In the genomic region with DNA sequence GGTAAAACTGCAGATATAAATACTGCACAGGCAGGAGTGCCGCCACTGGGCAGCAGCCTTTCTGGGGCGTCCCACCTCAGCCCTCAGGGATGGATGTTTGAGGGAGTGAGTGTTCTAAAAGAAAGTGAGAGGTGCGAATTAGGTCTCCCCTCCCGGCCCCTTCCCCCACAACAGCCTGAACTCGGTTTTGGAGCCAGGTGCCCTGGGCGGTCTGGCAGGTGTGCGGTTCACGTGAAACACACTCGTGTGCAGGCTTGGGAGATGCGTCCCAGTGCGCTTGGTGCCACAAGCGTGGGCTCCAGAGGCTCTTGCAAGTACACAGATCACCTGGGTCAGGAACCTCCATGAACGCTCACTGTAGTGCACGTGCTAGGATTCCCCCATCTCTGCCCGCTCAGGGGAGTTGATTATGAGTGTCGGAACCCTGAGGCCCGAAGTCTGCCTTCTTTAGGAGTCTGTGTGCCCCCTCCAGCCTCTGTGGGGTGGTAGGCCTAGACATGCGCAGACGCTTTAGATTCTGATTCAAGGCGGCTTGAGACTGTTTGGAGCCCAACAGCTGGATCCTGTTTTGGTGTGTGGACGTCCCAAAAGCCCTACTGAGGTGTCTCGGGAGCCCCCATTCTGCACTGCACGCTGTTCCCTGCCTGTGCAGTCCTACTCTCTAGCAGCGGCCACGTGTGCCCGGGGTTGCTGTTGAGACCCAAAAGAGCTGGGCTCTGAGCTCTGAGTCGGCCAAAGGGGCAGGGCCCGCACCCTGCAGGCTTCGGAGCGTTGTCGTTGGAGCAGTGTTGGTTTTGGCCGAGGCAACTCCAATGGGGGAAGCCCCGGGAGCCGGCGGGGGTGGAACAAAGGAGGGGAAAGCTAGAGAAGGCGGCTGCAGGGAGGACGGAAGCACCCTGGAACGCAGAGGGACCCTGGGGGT, we compare ENCODE assay signal across 8 mouse cellular contexts. TPM values are rescaled to one million over a fixed set of nuclear protein-coding genes. Genes with fewer than 3 reads are reported as not detected.
DNase-seq lines count a peak whose midpoint lies in the region; ATAC-seq and TF ChIP-seq lines count a peak whose summit lies in the region.

No protein-coding gene starts in this region.

- no peak overlapping the region for H3K4me3 ChIP-seq in forebrain, postnatal 0 days (ENCODE audit: low read depth, low read length)
- H3K4me3 ChIP-seq in hindbrain, embryonic 13.5 days: no peak overlapping the region
- H3K4me3 ChIP-seq in stomach, embryonic 16.5 days (replicated peaks; ENCODE audit: low read length): peak overlapping the region; percentile 13; the same call in 1 of the 2 replicates

- peak; percentile 49 for ATAC-seq in forebrain, postnatal 0 days
- no peak for ATAC-seq in hindbrain, embryonic 13.5 days (ENCODE audit: low FRiP score)
- peak; percentile 12 for ATAC-seq in stomach, embryonic 16.5 days (ENCODE audit: insufficient read depth, low FRiP score)

- H3K27ac ChIP-seq in forebrain, postnatal 0 days (ENCODE audit: low read depth, low read length): peak overlapping the region; percentile 95
- 0 out of 2 replicates have a peak overlapping the region, but pooled peaks have one; percentile 12 for H3K27ac ChIP-seq in hindbrain, embryonic 13.5 days
- no peak overlapping the region for H3K27ac ChIP-seq in stomach, embryonic 16.5 days (ENCODE audit: low read length)

- TF ChIP-seq CTCF in forebrain, postnatal 0 days (IDR thresholded peaks at IDR 0.05; ENCODE audit: low read depth): no peak

- no peaks in the 10 kb centered on the region for H3K9me3 ChIP-seq in forebrain, postnatal 0 days (ENCODE audit: low read length)
- no peaks in the 10 kb centered on the region for H3K9me3 ChIP-seq in hindbrain, embryonic 13.5 days
- no peaks in the 10 kb centered on the region for H3K9me3 ChIP-seq in stomach, embryonic 16.5 days (replicated peaks; ENCODE audit: control insufficient read depth, low read length)

- H3K27me3 ChIP-seq in forebrain, postnatal 0 days (ENCODE audit: insufficient read depth, low read length): no peaks in the 10 kb centered on the region; the same call in 1 of the 2 replicates
- H3K27me3 ChIP-seq in hindbrain, embryonic 13.5 days: peaks cover 100% of the 10 kb centered on the region
- peaks cover 51% of the 10 kb centered on the region for H3K27me3 ChIP-seq in stomach, embryonic 16.5 days (ENCODE audit: control insufficient read depth, insufficient read depth, low read length)

- H3K4me2 ChIP-seq in forebrain, postnatal 0 days (ENCODE audit: low read depth): peak overlapping the region; percentile 57
- peak overlapping the region; percentile 43 for H3K4me2 ChIP-seq in hindbrain, embryonic 13.5 days
- H3K4me2 ChIP-seq in stomach, embryonic 16.5 days (ENCODE audit: low read depth, low read length): peak overlapping the region; percentile 37

- peak; percentile 75 for DNase-seq in adrenal gland, postnatal 10 days
- no peak for DNase-seq in adrenal gland, adult 18-20 months (ENCODE audit: low spot score in 2 of 2)
- DNase-seq in R1 (ENCODE audit: low read depth, low spot score): peak; percentile 70
- DNase-seq in forebrain, postnatal 0 days: peak; percentile 69
- peak; percentile 77 to 84 for DNase-seq in lung, adult 18-20 months
- no peak for DNase-seq in adipocyte (ENCODE audit: low spot score)

- H3K36me3 ChIP-seq in forebrain, postnatal 0 days (ENCODE audit: insufficient read depth): no peaks in the 10 kb centered on the region
- no peaks in the 10 kb centered on the region for H3K36me3 ChIP-seq in hindbrain, embryonic 13.5 days
- no peaks in the 10 kb centered on the region for H3K36me3 ChIP-seq in stomach, embryonic 16.5 days (ENCODE audit: control insufficient read depth, insufficient read depth, low read length)

- H3K9ac ChIP-seq in forebrain, postnatal 0 days: peak overlapping the region; percentile 70
- no peak overlapping the region for H3K9ac ChIP-seq in hindbrain, embryonic 13.5 days
- peak overlapping the region; percentile 60 for H3K9ac ChIP-seq in stomach, embryonic 16.5 days (ENCODE audit: low read length)

- WGBS in forebrain, postnatal 0 days: 16% methylated on average over 38 of the region's 38 CpGs
- 4% methylated on average over 38 of the region's 38 CpGs for WGBS in hindbrain, embryonic 13.5 days
- 22% methylated on average over 38 of the region's 38 CpGs for WGBS in stomach, embryonic 16.5 days

- peaks cover 38% of the 10 kb centered on the region for H3K4me1 ChIP-seq in forebrain, postnatal 0 days (ENCODE audit: insufficient read depth)
- peaks cover 78% of the 10 kb centered on the region for H3K4me1 ChIP-seq in hindbrain, embryonic 13.5 days (replicated peaks)
- peaks cover 68% of the 10 kb centered on the region for H3K4me1 ChIP-seq in stomach, embryonic 16.5 days (ENCODE audit: control insufficient read depth, insufficient read depth, low read length)

RNA-seq across cellular contexts. Expression of a gene that starts 14.1 kb away (rescaled TPM):
- total RNA-seq in adrenal gland, postnatal 10 days (2021): 100 to 1,000 TPM; 145 to 200 TPM
- total RNA-seq in adrenal gland, adult 18-20 months (2021): 100 to 1,000 TPM in 1 of 2 experiments, 10 to 100 TPM in 1; 92.2 to 127 TPM
- 111 and 116 TPM in 2 replicates for total RNA-seq in forebrain, postnatal 0 days (2014; rRNA removed)
- 347 and 376 TPM in 2 replicates for polyA plus RNA-seq in forebrain, postnatal 0 days (2015; fragmentation: Nextera tagmentation; extraction: Ambion mirVana)
- 35.3 and 44.1 TPM in 2 replicates for polyA plus RNA-seq in hindbrain, embryonic 13.5 days (2015; fragmentation: Nextera tagmentation; extraction: Ambion mirVana)
- polyA plus RNA-seq in stomach, embryonic 16.5 days (2015; fragmentation: Nextera tagmentation; extraction: Ambion mirVana): 36.5 and 37.8 TPM in 2 replicates

RNA-seq across cellular contexts. Expression of a gene that starts 36.6 kb away (rescaled TPM):
- 1 to 10 TPM; 5.0 to 6.9 TPM for total RNA-seq in adrenal gland, postnatal 10 days (2021)
- 10 to 100 TPM; 10.6 to 10.8 TPM for total RNA-seq in adrenal gland, adult 18-20 months (2021)
- total RNA-seq in forebrain, postnatal 0 days (2014; rRNA removed): 4.7 and 6.9 TPM in 2 replicates
- 8.2 and 10.0 TPM in 2 replicates for polyA plus RNA-seq in forebrain, postnatal 0 days (2015; fragmentation: Nextera tagmentation; extraction: Ambion mirVana)
- polyA plus RNA-seq in hindbrain, embryonic 13.5 days (2015; fragmentation: Nextera tagmentation; extraction: Ambion mirVana): 10.8 and 11.5 TPM in 2 replicates
- polyA plus RNA-seq in stomach, embryonic 16.5 days (2015; fragmentation: Nextera tagmentation; extraction: Ambion mirVana): 6.0 and 7.2 TPM in 2 replicates

RNA-seq across cellular contexts. Expression of a gene that starts 45.3 kb away (rescaled TPM):
- total RNA-seq in adrenal gland, postnatal 10 days (2021): 10 to 100 TPM; 39.2 to 40.0 TPM
- total RNA-seq in adrenal gland, adult 18-20 months (2021): 10 to 100 TPM; 62.0 to 71.1 TPM
- 24.7 and 28.7 TPM in 2 replicates for total RNA-seq in forebrain, postnatal 0 days (2014; rRNA removed)
- 36.7 and 40.8 TPM in 2 replicates for polyA plus RNA-seq in forebrain, postnatal 0 days (2015; fragmentation: Nextera tagmentation; extraction: Ambion mirVana)
- polyA plus RNA-seq in hindbrain, embryonic 13.5 days (2015; fragmentation: Nextera tagmentation; extraction: Ambion mirVana): 37.3 and 37.8 TPM in 2 replicates
- polyA plus RNA-seq in stomach, embryonic 16.5 days (2015; fragmentation: Nextera tagmentation; extraction: Ambion mirVana): 42.0 and 49.5 TPM in 2 replicates

RNA-seq across cellular contexts. Expression of a gene that starts 54.4 kb away (rescaled TPM):
- 100 to 1,000 TPM in 1 of 2 experiments, 10 to 100 TPM in 1; 89.4 to 108 TPM for total RNA-seq in adrenal gland, postnatal 10 days (2021)
- total RNA-seq in adrenal gland, adult 18-20 months (2021): 100 to 1,000 TPM; 109 to 113 TPM
- 32.2 and 55.3 TPM in 2 replicates for total RNA-seq in forebrain, postnatal 0 days (2014; rRNA removed)
- polyA plus RNA-seq in forebrain, postnatal 0 days (2015; fragmentation: Nextera tagmentation; extraction: Ambion mirVana): 63.5 and 77.4 TPM in 2 replicates
- 83.2 and 85.5 TPM in 2 replicates for polyA plus RNA-seq in hindbrain, embryonic 13.5 days (2015; fragmentation: Nextera tagmentation; extraction: Ambion mirVana)
- 106 and 122 TPM in 2 replicates for polyA plus RNA-seq in stomach, embryonic 16.5 days (2015; fragmentation: Nextera tagmentation; extraction: Ambion mirVana)

Comparison
In these comparisons a context has a peak if more than half of its experiments do, and no peak if none do; other contexts are left out.
1. DNase-seq: peak in adrenal gland, postnatal 10 days (single experiment), R1 (single experiment), forebrain, postnatal 0 days (single experiment) and lung, adult 18-20 months (2 of 2); none in adrenal gland, adult 18-20 months (0 of 2) and adipocyte (single experiment).
2. Peak in every context shown above with its lines, with median percentiles within 50 percentile points of each other: H3K4me2 ChIP-seq.